Mouse (Mus musculus) right cerebral cortex, adult 18-20 months (tissue): ENCODE data around the gene Olfr67.
"Not testable (repeated sequence)": the region's sequence is repeated elsewhere in the genome, so short reads cannot be mapped to it uniquely, and the experiment has no call there.

Experiments
- DNase-seq: peaks from one replicate; pipeline ENCODE4 v3.0.0; 2022; ENCODE audit warnings: mixed read lengths

Olfr67 gene

GRCm38 (mm10) chr7:103791721-103792120, at the start of gene Olfr67:
Gene Olfr67 (minus strand): TSS chr7:103791821.
- no peak for DNase-seq

- no peak for DNase-seq
Measured at GRCm38 (mm10) chr7:103840268-103840667, 48.6 kb upstream of the Olfr67 start, which contains the start of gene Hbb-bh2. Gene Hbb-bh2 (minus strand): TSS chr7:103840520.

GRCm38 (mm10) chr7:103827808-103828207, 36.2 kb upstream of the Olfr67 start, which contains the start of gene Hbb-bs:
Gene Hbb-bs (minus strand): TSS chr7:103828096.
- DNase-seq = no peak

GRCm38 (mm10) chr7:103827139-103827538, 35.5 kb upstream of the Olfr67 start:
- not testable (repeated sequence) for DNase-seq

GRCm38 (mm10) chr7:103826255-103826887, 34.8 kb upstream of the Olfr67 start:
- no peak for DNase-seq

- no peak for DNase-seq
Measured at GRCm38 (mm10) chr7:103825536-103826254, 34.1 kb upstream of the Olfr67 start.

GRCm38 (mm10) chr7:103824597-103824996, 33.0 kb upstream of the Olfr67 start:
- DNase-seq = no peak

- not testable (repeated sequence) for DNase-seq
Measured at GRCm38 (mm10) chr7:103815085-103815484, 23.5 kb upstream of the Olfr67 start.

GRCm38 (mm10) chr7:103813766-103814165, 22.1 kb upstream of the Olfr67 start, which contains the start of gene Hbb-bt:
Gene Hbb-bt (minus strand): TSS chr7:103813996.
- no peak for DNase-seq

GRCm38 (mm10) chr7:103813152-103813551, 21.5 kb upstream of the Olfr67 start:
- DNase-seq = not testable (repeated sequence)

GRCm38 (mm10) chr7:103812174-103812573, 20.6 kb upstream of the Olfr67 start:
- DNase-seq = no peak

GRCm38 (mm10) chr7:103811223-103811845, 19.7 kb upstream of the Olfr67 start:
- no peak for DNase-seq

GRCm38 (mm10) chr7:103810746-103811145, 19.1 kb upstream of the Olfr67 start:
- no peak for DNase-seq

- DNase-seq = no peak
Measured at GRCm38 (mm10) chr7:103810296-103810695, 18.7 kb upstream of the Olfr67 start.

- DNase-seq = no peak
Measured at GRCm38 (mm10) chr7:103809801-103810155, 18.2 kb upstream of the Olfr67 start.

- no peak for DNase-seq
Measured at GRCm38 (mm10) chr7:103808971-103809800, 17.6 kb upstream of the Olfr67 start.

GRCm38 (mm10) chr7:103808120-103808519, 16.5 kb upstream of the Olfr67 start:
- DNase-seq = not testable (repeated sequence)

- peak; percentile 13 for DNase-seq
Measured at GRCm38 (mm10) chr7:103806856-103807255, 15.2 kb upstream of the Olfr67 start.

GRCm38 (mm10) chr7:103792669-103793388, 1.2 kb upstream of the Olfr67 start:
- no peak for DNase-seq

GRCm38 (mm10) chr7:103779598-103779997, 12.0 kb downstream of the Olfr67 start, which contains the start of gene Olfr68:
Gene Olfr68 (minus strand): TSS chr7:103779698.
- no peak for DNase-seq

GRCm38 (mm10) chr7:103777652-103778051, 14.0 kb downstream of the Olfr67 start:
- not testable (repeated sequence) for DNase-seq

- no peak for DNase-seq
Measured at GRCm38 (mm10) chr7:103771494-103771893, 20.1 kb downstream of the Olfr67 start, which contains the start of gene Olfr69. Gene Olfr69 (minus strand): TSS chr7:103771594.
